Mouse (Mus musculus): Measurements from ENCODE around the gene Obp2b.

Gene Obp2b

DNA sequence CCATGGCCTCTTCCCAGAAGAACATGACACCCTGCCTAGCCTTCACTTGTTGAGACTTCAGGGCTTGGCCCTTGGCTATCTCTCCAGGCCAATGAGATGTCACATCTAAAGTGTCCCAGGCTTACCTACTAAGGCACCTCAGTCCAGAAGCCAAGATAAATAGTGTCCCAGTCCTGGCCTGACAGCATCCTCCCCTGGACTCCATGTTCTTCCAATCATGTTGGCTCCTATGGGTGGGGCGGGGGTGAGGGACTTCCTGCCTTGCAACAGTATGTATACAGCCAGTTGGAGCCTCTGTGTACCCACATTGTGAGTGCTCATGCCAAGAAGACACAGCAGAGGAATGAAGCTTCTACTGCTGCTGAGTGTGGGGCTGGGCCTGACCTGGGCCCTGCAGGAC lies 39.9 kb downstream of the Obp2b start, which contains the start of gene Lcn11:
Gene Lcn11, plus strand, starts transcription at position 301 of the 400 bp plus-strand sequence.
- DNase-seq (ENCODE audit: low read depth, low spot score) = no peak

- DNase-seq (ENCODE audit: low read depth, low spot score) = no peak
Observed at GRCm38 (mm10) chr2:25779076-25779475, 42.3 kb downstream of the Obp2b start.

DNA sequence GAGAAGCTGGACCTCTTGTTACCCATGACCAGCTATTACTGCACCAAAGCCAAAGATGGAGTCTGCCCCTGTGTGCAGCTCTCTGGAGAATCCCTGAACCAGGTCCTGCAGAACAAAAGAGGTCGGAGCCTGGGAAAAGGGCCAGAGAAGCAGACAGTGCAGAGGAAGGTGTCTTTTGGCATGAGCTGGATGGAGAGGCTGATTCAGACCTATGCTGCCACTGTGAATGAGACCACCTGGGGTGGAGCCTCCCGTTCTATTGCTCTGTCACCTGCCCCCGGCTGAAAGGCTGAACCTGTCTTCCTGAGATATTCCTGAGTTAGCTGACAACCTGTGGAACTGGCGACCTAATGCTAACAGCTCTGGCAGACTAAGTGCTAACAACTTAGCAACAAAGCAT lies 44.1 kb downstream of the Obp2b start:
- no peak for DNase-seq (ENCODE audit: low read depth, low spot score)

GRCm38 (mm10) chr2:25781957-25782356 lies 45.1 kb downstream of the Obp2b start, which contains the start of gene Gm13539:
Gene Gm13539 (plus strand): TSS chr2:25782257.
- no peak for DNase-seq (ENCODE audit: low read depth, low spot score)

GRCm38 (mm10) chr2:25785573-25786322 lies 48.9 kb downstream of the Obp2b start:
- DNase-seq (ENCODE audit: low read depth, low spot score) = no peak

GRCm38 (mm10) chr2:25789092-25789491 lies 52.3 kb downstream of the Obp2b start:
- no peak for DNase-seq (ENCODE audit: low read depth, low spot score)

All from CD4-positive helper T cell, adult 2 months (primary cell).